Mouse (Mus musculus): Measurements from ENCODE around the gene Zswim4. TPM values are rescaled to one million over a fixed set of nuclear protein-coding genes. Genes with fewer than 3 reads are reported as not detected.

Gene Zswim4
- total RNA-seq, 2 experiments from 2014 or later: 9.1 to 10.1 TPM

- intact Hi-C loops (cut with DNase I): no loop called here
Observed at GRCm38 (mm10) chr8:84188671-84189070, 48.2 kb downstream of the Zswim4 start.

GRCm38 (mm10) chr8:84187065-84187755 lies 49.6 kb downstream of the Zswim4 start:
- intact Hi-C loops (cut with DNase I): loop anchor here (1.0 to 2.0 kb wide), 3 partner anchors 98 to 170 kb away; no protein-coding TSS in a partner anchor
- peak; percentile 71 to 75 for DNase-seq

More at GRCm38 (mm10) chr8:84188671-84189070, 48.2 kb downstream of the Zswim4 start:
- DNase-seq: no peak

GRCm38 (mm10) chr8:84186547-84186946 lies 50.3 kb downstream of the Zswim4 start:
- DNase-seq: peak; percentile 78 to 84
- intact Hi-C loops (cut with DNase I): loop anchor here (1.0 to 2.0 kb wide), 3 partner anchors 25 to 170 kb away; no protein-coding TSS in a partner anchor

GRCm38 (mm10) chr8:84185117-84185516 lies 51.7 kb downstream of the Zswim4 start, which contains the start of gene Nanos3:
Gene Nanos3 (minus strand): TSS chr8:84185217.
- intact Hi-C loops (cut with DNase I): no loop called here
- DNase-seq: no peak

DNA sequence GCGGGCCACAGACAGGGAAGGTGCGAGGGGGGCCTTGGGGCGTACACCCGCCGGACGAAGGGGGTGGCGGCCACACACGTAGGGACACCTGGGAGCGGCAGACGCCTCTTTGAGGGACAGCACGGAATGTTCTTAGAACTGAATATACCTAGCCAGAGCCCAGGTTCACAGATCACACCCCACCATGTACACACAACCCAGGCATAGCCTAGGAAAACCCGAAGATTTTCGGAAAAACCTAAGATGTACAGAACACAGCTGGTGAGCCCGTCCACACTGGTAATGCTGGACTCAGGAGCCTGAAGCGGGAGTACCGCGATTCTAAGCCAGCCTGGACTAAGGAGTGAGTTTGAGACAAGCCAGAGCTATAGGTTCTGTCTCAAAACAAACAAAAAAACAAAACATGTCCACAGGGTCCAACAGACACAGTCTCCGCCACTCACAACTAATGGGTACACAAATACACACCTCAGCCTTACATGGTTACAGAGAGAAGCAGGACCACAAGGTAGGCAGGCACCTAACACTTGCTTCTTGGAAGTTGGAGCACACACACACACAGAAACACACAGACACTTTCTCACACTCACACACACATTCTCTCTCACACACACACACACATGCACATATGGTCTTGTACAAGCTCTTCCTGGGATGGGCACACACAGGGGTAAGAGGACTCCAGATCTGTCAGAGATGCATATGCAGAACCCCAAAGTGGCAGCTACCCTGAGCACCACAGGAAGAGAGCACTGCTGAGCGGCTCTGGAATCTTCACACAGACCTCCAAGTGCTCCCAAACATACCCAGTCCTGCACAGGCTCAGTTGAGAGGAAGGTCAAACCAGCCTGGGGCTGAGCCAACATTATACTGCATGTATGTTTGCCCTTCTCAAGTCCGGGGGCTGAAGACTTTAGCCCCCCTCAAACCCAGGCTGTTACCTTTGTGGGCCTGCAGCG lies 52.5 kb downstream of the Zswim4 start:
- no peak for DNase-seq
- intact Hi-C loops (cut with DNase I): no loop called here

DNA sequence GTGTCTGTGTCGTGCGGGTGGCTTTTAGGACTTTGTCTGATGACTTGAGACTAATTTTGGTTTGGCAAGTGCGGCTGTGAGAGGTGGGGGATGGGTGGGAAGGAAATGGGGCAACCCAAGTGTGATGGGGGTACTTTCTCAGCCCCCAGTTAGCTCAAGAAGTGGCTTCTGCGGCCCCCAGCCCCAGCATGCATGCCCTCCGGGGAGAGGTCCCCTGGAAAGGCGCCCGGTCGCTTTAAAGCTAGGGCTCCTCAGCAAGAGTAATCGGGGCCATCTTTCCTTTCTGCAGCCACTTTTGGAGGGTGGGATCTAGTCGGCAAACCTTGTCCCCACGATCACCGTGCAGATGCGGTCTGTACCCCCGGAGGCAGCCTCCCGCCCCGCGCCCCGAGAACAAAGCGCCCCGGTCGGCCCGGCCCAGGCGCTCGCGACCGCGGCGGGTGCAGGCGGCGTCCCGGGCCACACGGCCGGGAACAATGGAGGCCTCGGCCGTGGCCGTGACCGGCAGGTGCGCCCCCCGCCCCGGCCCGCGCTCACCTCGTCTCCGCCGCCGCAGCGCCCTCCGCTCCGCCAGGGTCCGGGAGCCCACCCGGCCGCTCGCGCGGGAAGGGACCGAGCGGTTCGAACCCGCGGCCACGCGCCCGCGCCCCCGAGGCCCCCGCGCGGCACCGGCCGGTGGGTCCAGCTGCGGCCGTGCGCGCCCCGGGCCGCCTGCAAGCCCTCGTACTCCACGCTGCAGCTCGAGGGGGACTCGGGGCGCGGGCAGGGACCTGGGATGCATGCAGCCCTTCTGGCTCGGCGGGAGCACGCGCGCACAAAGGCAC lies 53.4 kb downstream of the Zswim4 start:
- peak; percentile 55 to 61 for DNase-seq
- intact Hi-C loops (cut with DNase I): no loop called here

DNA sequence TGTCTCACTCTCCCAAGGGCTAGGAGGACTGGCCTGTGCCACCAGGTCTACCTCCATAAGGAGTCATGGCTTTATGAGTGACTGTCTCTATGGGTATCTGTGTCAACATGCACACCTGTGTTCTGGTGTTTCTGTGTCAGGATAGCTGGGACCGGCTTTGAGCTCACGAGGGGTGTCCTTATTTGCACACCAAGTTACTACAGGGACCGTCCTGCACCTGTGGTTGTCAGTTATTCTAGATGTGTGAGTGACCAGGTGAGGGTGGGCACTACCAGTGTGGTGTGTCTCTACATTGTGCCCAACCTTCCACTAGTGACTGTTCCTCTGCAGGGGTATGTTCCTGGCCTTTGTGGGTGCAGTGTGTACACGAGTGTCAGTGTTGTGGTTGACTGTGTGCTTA lies 54.0 kb downstream of the Zswim4 start:
- intact Hi-C loops (cut with DNase I): no loop called here
- DNase-seq: no peak

DNA sequence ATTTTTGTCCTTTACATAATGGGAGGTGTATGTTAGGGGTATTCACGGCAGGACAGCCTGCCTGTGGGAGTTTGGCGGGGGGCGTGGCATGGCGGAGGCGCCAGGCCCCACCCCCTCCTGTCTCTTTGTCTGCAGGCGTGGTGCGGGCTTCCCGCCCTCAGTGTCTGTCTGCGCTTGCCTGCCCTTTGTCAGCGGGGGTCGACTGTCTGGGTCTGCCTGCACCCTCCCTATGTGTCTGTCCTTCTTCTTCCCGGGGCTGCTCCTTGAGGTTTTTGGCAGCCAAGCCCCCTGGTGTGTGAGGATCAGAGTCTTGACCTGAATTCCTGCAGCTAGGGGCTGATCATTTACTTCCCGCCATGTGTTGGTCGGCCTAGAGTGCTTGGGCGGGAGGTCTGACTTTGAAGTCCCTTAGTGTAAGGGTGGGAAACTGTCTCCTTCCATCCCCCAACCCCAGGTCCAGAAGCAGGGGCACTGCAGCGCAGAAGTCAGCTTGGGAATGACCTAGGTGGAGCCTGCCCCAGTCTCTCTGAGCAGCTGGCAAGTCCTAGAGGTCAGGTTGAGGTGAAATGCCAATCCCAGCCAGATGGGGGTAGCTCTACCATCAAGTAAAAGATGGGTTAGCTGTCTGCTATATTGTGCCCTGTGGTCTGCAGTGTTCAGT lies 56.2 kb downstream of the Zswim4 start:
- DNase-seq: peak; percentile 59 to 63
- intact Hi-C loops (cut with DNase I): no loop called here

DNA sequence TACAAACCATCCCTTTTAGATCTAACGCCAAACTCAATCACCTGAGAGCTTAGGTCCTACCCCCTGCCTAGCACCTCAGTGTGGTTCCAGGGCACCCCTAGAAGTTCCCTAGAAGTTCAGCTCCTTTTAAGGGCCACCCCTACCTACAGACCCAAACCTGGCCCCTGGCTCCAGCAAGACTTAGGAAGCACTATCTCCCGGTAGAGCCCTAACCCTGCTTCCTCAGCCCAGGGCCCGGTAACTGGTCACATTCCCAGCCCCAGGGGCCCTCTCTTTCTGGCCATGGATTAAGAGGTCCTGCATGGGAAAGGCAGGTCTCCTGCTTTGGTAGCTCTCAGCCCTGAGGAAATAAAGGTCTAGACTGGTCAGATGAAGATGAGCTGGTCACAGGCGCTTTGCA lies 56.9 kb downstream of the Zswim4 start:
- intact Hi-C loops (cut with DNase I): no loop called here
- no peak for DNase-seq

GRCm38 (mm10) chr8:84178592-84178991 lies 58.3 kb downstream of the Zswim4 start:
- DNase-seq: no peak
- intact Hi-C loops (cut with DNase I): no loop called here

DNA sequence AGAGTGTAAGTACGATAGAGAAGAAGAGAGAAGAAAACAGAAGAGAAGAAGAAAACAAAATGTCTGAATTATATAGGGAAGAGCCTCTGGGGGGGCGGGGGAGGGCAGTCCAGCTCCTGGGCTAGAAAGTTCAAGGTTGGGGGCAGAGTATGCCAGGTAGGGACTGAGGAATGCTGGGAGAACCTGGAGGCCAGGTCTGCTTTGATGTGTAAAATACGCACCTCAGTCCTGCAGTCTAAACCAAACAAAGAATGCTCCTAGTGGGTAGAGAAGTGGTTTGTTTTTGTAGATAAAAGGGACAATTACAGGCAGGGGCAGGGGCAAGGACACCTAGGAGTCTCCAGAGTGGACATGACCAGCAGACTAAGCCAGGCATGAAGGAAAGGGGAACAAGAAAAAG lies 59.5 kb downstream of the Zswim4 start:
- intact Hi-C loops (cut with DNase I): no loop called here

GRCm38 (mm10) chr8:84176560-84176959 lies 60.3 kb downstream of the Zswim4 start:
- no peak for DNase-seq
- intact Hi-C loops (cut with DNase I): no loop called here

More for the DNA sequence above, 59.5 kb downstream of the Zswim4 start:
- no peak for DNase-seq

DNA sequence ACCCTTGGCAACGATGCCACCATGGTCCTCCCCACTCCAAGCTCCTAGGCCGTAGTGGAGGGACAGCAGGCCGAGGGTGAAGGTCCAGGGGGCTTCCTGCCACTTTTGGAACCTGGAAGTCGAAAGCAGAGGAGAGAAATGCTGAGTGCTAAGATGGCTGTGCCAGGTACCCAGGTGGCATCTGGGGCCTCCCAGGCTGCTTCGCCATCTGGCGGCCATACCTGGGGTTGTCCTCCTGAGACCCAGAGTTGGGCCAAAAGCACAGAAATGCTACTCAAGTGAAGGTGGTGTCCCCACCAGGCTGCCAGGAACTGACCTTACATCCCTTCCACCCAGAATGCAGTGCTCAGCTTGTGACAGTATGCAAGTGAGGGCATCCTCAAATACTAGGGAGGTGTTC lies 63.0 kb downstream of the Zswim4 start:
- intact Hi-C loops (cut with DNase I): no loop called here

GRCm38 (mm10) chr8:84170096-84170495 lies 66.8 kb downstream of the Zswim4 start:
- no peak for DNase-seq
- intact Hi-C loops (cut with DNase I): no loop called here

More for the DNA sequence above, 63.0 kb downstream of the Zswim4 start:
- DNase-seq: peak in 1 of 2 experiments; percentile 20

DNA sequence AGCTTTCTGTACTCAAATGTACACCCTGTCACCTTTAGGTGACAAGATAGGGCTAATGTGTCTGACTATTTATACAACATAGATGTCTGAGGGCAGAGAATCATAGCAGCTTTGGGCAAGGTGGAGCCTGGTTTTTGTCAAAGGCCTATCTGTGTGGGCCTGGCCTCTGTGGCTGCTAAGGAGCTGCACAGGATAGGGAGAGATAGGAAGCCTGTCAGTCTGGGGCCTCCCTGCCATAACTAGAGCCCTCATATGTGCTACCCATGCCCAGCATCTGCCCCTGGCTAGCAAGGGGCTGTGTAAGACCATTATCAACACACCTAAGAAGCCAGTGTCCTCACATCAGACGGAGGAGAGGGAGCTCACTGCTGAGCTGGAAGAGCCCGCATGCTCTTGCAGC lies 69.2 kb downstream of the Zswim4 start:
- no peak for DNase-seq
- intact Hi-C loops (cut with DNase I): no loop called here

Small RNA genes within 50 kb of the gene (microRNA-seq; reads per million reads assigned to microRNA genes)
- 1,120 to 2,540 reads per million in 2 experiments for gene Mir181c
- gene Mir181d: 1,850 to 2,124 reads per million in 2 experiments
- gene Mir23a: 7,026 to 37,840 reads per million in 2 experiments
- gene Mir24-2: 0 reads per million in 2 experiments
- 126 to 2,010 reads per million in 2 experiments for gene Mir27a
- gene Mir3074-2: 0 reads per million in 2 experiments

Other genes starting within 250 kb of the Zswim4 start
- 10 to 100 TPM; 28.4 to 32.3 TPM for gene Samd1, start 239.4 kb downstream of the Zswim4 start, total RNA-seq (2021)
- gene 1700067K01Rik, start 235.6 kb downstream of the Zswim4 start, total RNA-seq (2021): under 1 TPM; 0.33 to 0.80 TPM
- gene 2210011C24Rik, start 224.9 kb downstream of the Zswim4 start, total RNA-seq (2021): 1 to 10 TPM; 1.8 to 2.3 TPM
- under 1 TPM; 0.26 to 0.27 TPM for gene Palm3, start 215.6 kb downstream of the Zswim4 start, total RNA-seq (2021)
- 1 to 10 TPM; 4.2 to 5.8 TPM for gene Il27ra, start 194.5 kb downstream of the Zswim4 start, total RNA-seq (2021)
- not detected for gene Rln3, start 192.1 kb downstream of the Zswim4 start, total RNA-seq (2021)
- gene Gm10643, start 171.9 kb downstream of the Zswim4 start, total RNA-seq (2021): 1 to 10 TPM; 2.6 to 3.3 TPM
- 10 to 100 TPM; 12.2 to 12.7 TPM for gene Rfx1, start 170.2 kb downstream of the Zswim4 start, total RNA-seq (2021)
- 1 to 10 TPM; 9.7 to 9.8 TPM for gene Dcaf15, start 132.3 kb downstream of the Zswim4 start, total RNA-seq (2021)
- gene Podnl1, start 111.1 kb downstream of the Zswim4 start, total RNA-seq (2021): under 1 TPM in 1 of 2 experiments, not detected in 1; 0.12 TPM
- gene Cc2d1a, start 89.1 kb downstream of the Zswim4 start, total RNA-seq (2021): 10 to 100 TPM; 12.8 to 13.5 TPM
- under 1 TPM; 0.33 to 0.37 TPM for gene 4930432K21Rik, start 89.0 kb downstream of the Zswim4 start, total RNA-seq (2021)
- gene Nanos3, start 51.8 kb downstream of the Zswim4 start, total RNA-seq (2021): 1 to 10 TPM; 1.8 to 2.0 TPM
- 100 to 1,000 TPM; 213 to 217 TPM for gene D8Ertd738e, start 12.7 kb upstream of the Zswim4 start, total RNA-seq (2021)
- 10 to 100 TPM in 1 of 2 experiments, 1 to 10 TPM in 1; 7.6 to 12.5 TPM for gene Mri1, start 20.3 kb upstream of the Zswim4 start, total RNA-seq (2021)
- 10 to 100 TPM in 1 of 2 experiments, 1 to 10 TPM in 1; 8.1 to 10.9 TPM for gene Ccdc130, start 33.3 kb upstream of the Zswim4 start, total RNA-seq (2021)
- 1 to 10 TPM; 4.4 to 4.7 TPM for gene Cacna1a, start 151.4 kb upstream of the Zswim4 start, total RNA-seq (2021)